Mouse (Mus musculus) liver, embryonic 14.5 days (tissue): ENCODE measurements around the gene Cdh13. TPM values are rescaled to one million over a fixed set of nuclear protein-coding genes. Genes with fewer than 3 reads are reported as not detected.

Source experiments
- ATAC-seq: fragments of 200-750 bp; cut with Nextera tagmentation; 2 replicates; pipeline ENCODE4 v1.8.0; 2017; ENCODE audit warnings: moderate number of reproducible peaks, mild to moderate bottlenecking, moderate library complexity; ENCODE audit not compliant: insufficient read depth
- DNase-seq, 3 experiments: peaks; one replicate each; pipeline ENCODE4 v3.0.0-alpha.2; 2012 to 2013; ENCODE audit warnings: low read depth in 3 of 3, low spot score in 3 of 3
- H3K27ac ChIP-seq: fragments of 300-500 bp; sonication (generic); 2 replicates; pipeline ENCODE4 v1.5.1; 2014; ENCODE audit warnings: moderate library complexity, mild to moderate bottlenecking, control low read depth, inconsistent platforms
- H3K27me3 ChIP-seq: fragments of 300-500 bp; sonication (generic); 2 replicates; pipeline ENCODE4 v1.6.1; 2014; ENCODE audit warnings: mild to moderate bottlenecking, low read length, moderate library complexity; ENCODE audit not compliant: control insufficient read depth, insufficient read depth
- H3K36me3 ChIP-seq: fragments of 300-500 bp; sonication (generic); replicated peaks from 2 replicates; pipeline ENCODE4 v1.6.1; 2014; ENCODE audit warnings: low read depth; ENCODE audit not compliant: control insufficient read depth, insufficient read depth
- H3K4me1 ChIP-seq, 2 experiments: fragments of 200-500 bp in 1 of 2; fragments of 300-500 bp in 1 of 2; sonication (generic) in 1 of 2; replicated peaks; 2 replicates each; pipeline ENCODE4 v1.6.1; 2012 to 2014; ENCODE audit warnings: antibody characterized with exemption in 1 of 2, inconsistent platforms in 1 of 2, low read length in 1 of 2; ENCODE audit not compliant: control insufficient read depth in 2 of 2, insufficient read depth in 2 of 2
- H3K4me2 ChIP-seq: fragments of 300-500 bp; sonication (generic); 2 replicates; pipeline ENCODE4 v1.6.1; 2014; ENCODE audit warnings: low read depth, mild to moderate bottlenecking, control low read depth, moderate library complexity
- H3K4me3 ChIP-seq, 2 experiments: fragments of 200-500 bp in 1 of 2; fragments of 300-500 bp in 1 of 2; sonication (generic) in 1 of 2; 2 replicates each; pipeline ENCODE4 v1.5.1; 2012 to 2014; ENCODE audit warnings: low read depth in 2 of 2, low read length in 2 of 2, mild to moderate bottlenecking in 2 of 2, control low read depth in 1 of 2, inconsistent platforms in 1 of 2, moderate library complexity in 1 of 2; ENCODE audit not compliant: insufficient read depth in 1 of 2
- H3K9ac ChIP-seq: fragments of 300-500 bp; sonication (generic); replicated peaks from 2 replicates; pipeline ENCODE4 v1.6.1; 2014; ENCODE audit warnings: mild to moderate bottlenecking, control low read depth, moderate library complexity
- H3K9me3 ChIP-seq: fragments of 300-500 bp; sonication (generic); 2 replicates; pipeline ENCODE4 v1.6.1; 2016; ENCODE audit warnings: low read length, mixed read lengths; ENCODE audit not compliant: control insufficient read depth
- CTCF ChIP-seq: IDR thresholded peaks from 2 replicates; pipeline ENCODE4 v1.5.1; 2016; ENCODE audit warnings: antibody characterized with exemption, low read depth, control low read depth
- EP300 ChIP-seq: IDR thresholded peaks from 2 replicates; pipeline ENCODE4 v1.6.1; 2016; ENCODE audit warnings: antibody characterized with exemption, low read depth
- WGBS: fragments of 180-500 bp; shearing (Covaris S2); extraction: QIAGEN DNeasy Blood & Tissue Kit; methylation state at CpG from one replicate; pipeline ENCODE4 v1.1.7; 2014; ENCODE audit not compliant: insufficient replicate concordance; 5-methylcytosine and 5-hydroxymethylcytosine counted together
- polyA plus RNA-seq, 2 experiments: library from polyadenylated mRNA; depleted of rRNA in 1 of 2; stranded (reverse) in 1 of 2; unstranded in 1 of 2; fragments of >200 nt; fragmentation: Nextera tagmentation in 1 of 2; extraction: Ambion mirVana in 1 of 2; gene quantifications; 2 replicates each; pipeline versions ENCODE4 v1.2.1 to v1.2.3; 2012 to 2014

The Cdh13 gene
- polyA plus RNA-seq, 2 experiments = 0.15 to 0.43 TPM

GRCm38 (mm10) chr8:118711631-118712030 lies 428.1 kb downstream of the Cdh13 start:
- Histone ChIP-seq H3K4me2 (no peak overlapping the region), H3K27me3 (no peaks in the 10 kb centered on the region), H3K4me1 (peaks cover 0 to 4% of the 10 kb centered on the region in 2 experiments; a peak in 1 of 4 replicates), H3K27ac (no peak overlapping the region), H3K9me3 (no peaks in the 10 kb centered on the region), H3K9ac (no peak overlapping the region), H3K4me3 (no peak overlapping the region), H3K36me3 (no peaks in the 10 kb centered on the region)
- DNase-seq (no peak), ATAC-seq (no peak)
- 46% methylated on average over 3 of the region's 3 CpGs for WGBS
- TF ChIP-seq EP300 (no peak), CTCF (no peak)

GRCm38 (mm10) chr8:118713111-118713510 lies 429.6 kb downstream of the Cdh13 start:
- Histone ChIP-seq H3K36me3 (no peaks in the 10 kb centered on the region), H3K4me1 (peaks cover 0 to 4% of the 10 kb centered on the region in 2 experiments; a peak in 1 of 4 replicates), H3K9me3 (no peaks in the 10 kb centered on the region), H3K9ac (no peak overlapping the region), H3K4me3 (no peak overlapping the region), H3K4me2 (no peak overlapping the region), H3K27me3 (no peaks in the 10 kb centered on the region), H3K27ac (no peak overlapping the region)
- WGBS = 7% methylated on average over 11 of the region's 11 CpGs
- TF ChIP-seq CTCF = no peak
- TF ChIP-seq EP300 = 0 out of 2 replicates have a peak, but pooled peaks have one; percentile 26
- DNase-seq = peak; percentile 3 to 11 (median 6)
- ATAC-seq = peak; percentile 83

GRCm38 (mm10) chr8:118713596-118713995 lies 430.1 kb downstream of the Cdh13 start:
- no peaks in the 10 kb centered on the region for H3K9me3 ChIP-seq
- H3K27me3 ChIP-seq = no peaks in the 10 kb centered on the region
- no peak overlapping the region for H3K4me2 ChIP-seq
- 28% methylated on average over 3 of the region's 3 CpGs for WGBS
- H3K4me3 ChIP-seq = no peak overlapping the region
- DNase-seq (no peak), ATAC-seq (no peak)
- no peaks in the 10 kb centered on the region for H3K36me3 ChIP-seq
- no peak overlapping the region for H3K27ac ChIP-seq
- no peak for TF ChIP-seq EP300
- TF ChIP-seq CTCF = no peak
- no peak overlapping the region for H3K9ac ChIP-seq
- peaks cover 0 to 4% of the 10 kb centered on the region in 2 experiments; a peak in 1 of 4 replicates for H3K4me1 ChIP-seq

- Histone ChIP-seq H3K4me2 (no peak overlapping the region), H3K36me3 (no peaks in the 10 kb centered on the region), H3K4me1 (no peaks in the 10 kb centered on the region), H3K9me3 (no peaks in the 10 kb centered on the region), H3K27me3 (no peaks in the 10 kb centered on the region), H3K4me3 (no peak overlapping the region), H3K27ac (no peak overlapping the region), H3K9ac (no peak overlapping the region)
- DNase-seq (no peak), ATAC-seq (no peak)
- TF ChIP-seq CTCF (no peak), EP300 (no peak)
- 50% methylated on average over 3 of the region's 3 CpGs for WGBS
Measured at GRCm38 (mm10) chr8:118722896-118723295, 439.4 kb downstream of the Cdh13 start.

- Histone ChIP-seq H3K9ac (no peak overlapping the region), H3K27me3 (no peaks in the 10 kb centered on the region), H3K4me3 (no peak overlapping the region), H3K9me3 (no peaks in the 10 kb centered on the region), H3K4me2 (no peak overlapping the region), H3K36me3 (no peaks in the 10 kb centered on the region), H3K27ac (no peak overlapping the region), H3K4me1 (no peaks in the 10 kb centered on the region)
- no peak for DNase-seq
- ATAC-seq = no peak
- WGBS = 85% methylated on average over 5 of the region's 5 CpGs
- no peak for TF ChIP-seq CTCF
- no peak for TF ChIP-seq EP300
Measured at GRCm38 (mm10) chr8:118725651-118726050, 442.1 kb downstream of the Cdh13 start.
